Mouse (Mus musculus): ENCODE results near the gene Ggnbp2.
"Not testable (repeated sequence)": the region's sequence is repeated elsewhere in the genome, so short reads cannot be mapped to it uniquely, and the experiment has no call there.

Ggnbp2 gene

DNA sequence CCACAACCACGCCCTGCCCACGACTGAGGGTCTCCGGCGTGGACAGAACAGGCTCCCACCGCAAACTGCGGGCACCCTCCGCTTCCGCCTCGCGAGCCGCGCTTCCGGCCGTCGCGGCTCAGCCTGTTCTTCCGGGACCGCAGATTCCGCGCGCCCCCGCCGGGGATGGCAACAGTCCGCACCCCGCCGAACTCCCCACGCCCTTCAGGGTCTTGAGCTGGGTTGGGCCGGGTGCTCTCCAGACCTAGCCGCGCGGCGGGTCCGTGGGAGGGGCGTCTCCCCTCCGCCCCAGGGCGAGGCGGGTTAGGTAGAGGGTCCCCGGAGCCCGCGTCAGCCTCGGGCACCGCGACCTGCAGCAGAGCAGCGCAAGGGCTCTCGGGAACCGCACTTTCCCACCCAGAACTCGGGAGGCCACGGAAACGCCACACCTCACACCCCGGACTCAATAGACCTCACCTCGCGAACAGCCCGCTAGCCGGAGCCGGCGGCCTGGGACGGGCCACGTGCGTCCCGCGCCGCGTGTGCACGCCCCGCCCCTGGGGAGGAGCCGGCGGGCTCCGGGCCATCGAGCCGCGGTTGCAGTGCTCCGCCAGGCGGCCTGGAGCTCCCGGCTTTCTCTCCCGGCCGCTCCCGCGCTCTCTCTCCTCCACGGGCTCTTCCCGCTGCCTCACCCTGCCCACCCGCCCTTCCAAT lies 9.3 kb upstream of the Ggnbp2 start, which contains the start of the genes Myo19 and Pigw:
Myo19 (plus strand) TSS at position 377 of the 693 bp plus-strand sequence.
Pigw (minus strand) TSS at position 514 of the 693 bp plus-strand sequence.
- peak; percentile 92 for DNase-seq (ENCODE audit: low read depth, low spot score)

DNA sequence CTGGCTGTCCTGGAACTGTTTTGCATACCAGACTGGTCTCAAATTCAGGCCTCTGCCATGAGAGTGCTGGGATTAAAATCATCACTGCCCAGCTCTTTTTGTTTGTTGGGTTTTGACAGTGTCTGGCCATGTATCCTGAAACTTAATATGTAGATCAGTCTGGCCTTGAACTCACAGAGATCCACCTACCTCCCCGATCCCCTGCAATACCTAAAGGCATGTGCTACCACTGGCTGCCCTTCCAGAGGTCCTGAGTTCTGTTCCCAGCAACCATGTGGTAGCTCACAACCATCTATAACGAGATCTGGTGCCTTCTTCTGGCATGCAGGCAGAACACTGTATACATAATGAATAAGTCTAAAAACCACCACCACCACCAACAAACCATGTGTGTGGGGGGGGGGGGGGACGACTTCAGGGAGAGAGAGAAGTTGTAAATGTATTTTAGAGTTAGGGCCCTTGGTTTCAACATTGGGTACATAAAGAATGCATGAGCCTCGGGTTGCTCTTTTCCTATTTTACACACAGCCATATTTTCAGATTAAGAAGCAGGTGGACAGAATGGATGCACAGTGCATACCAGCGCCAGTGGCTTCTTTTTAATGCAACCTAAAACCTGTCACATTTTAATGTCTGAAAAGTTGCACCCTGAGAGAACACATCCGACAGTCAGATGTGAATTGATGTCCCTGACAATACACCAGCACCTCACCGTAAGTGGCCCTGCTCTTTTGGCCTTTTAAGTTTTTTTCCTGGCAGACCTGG lies 8.6 kb upstream of the Ggnbp2 start:
- no peak for DNase-seq (ENCODE audit: low read depth, low spot score)

GRCm38 (mm10) chr11:84876020-84876419 lies 5.4 kb upstream of the Ggnbp2 start:
- not testable (repeated sequence) for DNase-seq (ENCODE audit: low read depth, low spot score)

DNA sequence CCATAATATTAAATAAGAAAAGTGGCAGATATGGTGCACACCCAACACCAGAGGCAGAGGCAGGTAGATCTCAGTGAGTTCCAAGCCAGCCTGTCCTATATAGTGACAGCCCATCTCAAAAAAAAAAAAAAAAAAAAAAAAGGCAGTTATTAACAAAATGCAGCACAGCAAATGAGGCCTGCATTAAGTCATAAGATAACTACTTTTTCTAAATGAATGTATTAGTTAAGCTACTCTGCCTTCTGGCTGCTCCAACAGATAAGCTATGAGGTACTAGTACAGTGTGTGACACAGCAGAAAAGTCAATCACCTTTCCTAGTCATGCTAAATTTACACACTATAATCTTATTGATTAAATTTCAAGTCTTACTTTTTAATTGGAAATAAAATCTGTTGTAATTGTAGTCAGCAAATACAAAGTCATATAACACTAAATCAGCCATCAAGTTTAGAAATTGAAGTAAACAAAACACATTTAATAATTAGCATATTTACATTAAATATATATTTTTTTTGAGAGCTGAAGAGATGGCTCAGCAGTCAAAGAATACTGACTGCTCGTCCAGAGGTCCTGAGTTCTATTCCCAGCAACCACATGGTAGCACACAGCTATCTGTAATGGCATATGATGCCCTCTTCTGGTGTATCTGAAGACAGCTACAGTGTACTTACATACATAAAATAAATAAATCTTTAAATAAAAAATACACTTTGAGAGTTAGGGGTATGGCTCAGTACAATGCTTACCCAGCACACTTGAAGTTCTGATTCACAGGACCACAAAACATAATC lies 2.6 kb upstream of the Ggnbp2 start:
- DNase-seq (ENCODE audit: low read depth, low spot score): no peak

GRCm38 (mm10) chr11:84871548-84872069 lies 992 bp upstream of the Ggnbp2 start:
- DNase-seq (ENCODE audit: low read depth, low spot score): no peak

- DNase-seq (ENCODE audit: low read depth, low spot score): peak; percentile 56
Measured at GRCm38 (mm10) chr11:84871046-84871445, 429 bp upstream of the Ggnbp2 start.

DNA sequence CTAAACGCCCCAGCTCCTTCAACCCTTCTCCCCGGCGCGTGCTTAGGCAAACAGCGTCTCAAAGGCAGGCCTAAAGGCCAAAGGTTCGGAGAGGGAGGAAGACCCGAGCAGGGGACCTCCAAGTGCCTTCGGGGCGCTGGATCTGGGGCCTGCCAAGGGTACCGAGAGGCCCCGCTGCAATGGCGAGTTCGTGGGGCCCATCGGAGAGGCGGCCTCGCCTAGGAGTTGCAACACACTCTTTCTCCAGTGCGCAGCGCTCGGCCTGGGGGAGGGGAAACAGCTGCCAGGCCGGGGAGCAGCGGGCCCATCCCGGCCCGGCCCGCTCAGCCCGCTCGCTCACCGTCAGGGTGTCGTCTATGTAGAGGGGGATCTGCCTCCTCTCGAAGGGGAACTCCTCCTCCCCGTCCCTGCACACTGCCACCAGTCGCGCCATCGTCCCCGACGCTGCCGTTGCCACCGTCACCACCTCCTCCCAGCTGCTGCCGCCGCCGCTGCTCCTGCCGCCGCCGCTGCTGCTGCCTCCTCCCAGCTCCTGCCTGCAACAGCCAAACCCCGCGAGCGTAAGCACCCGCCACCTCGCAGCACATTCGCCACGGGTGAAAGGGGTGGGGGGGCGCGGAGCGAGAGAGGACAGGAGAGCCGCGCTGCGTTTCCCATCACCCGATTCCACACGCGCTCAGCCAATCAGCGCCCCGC lies 932 bp downstream of the Ggnbp2 start:
- peak; percentile 99 for DNase-seq (ENCODE audit: low read depth, low spot score)

- no peak for DNase-seq (ENCODE audit: low read depth, low spot score)
Measured at GRCm38 (mm10) chr11:84868786-84869259, 1.8 kb downstream of the Ggnbp2 start.

DNA sequence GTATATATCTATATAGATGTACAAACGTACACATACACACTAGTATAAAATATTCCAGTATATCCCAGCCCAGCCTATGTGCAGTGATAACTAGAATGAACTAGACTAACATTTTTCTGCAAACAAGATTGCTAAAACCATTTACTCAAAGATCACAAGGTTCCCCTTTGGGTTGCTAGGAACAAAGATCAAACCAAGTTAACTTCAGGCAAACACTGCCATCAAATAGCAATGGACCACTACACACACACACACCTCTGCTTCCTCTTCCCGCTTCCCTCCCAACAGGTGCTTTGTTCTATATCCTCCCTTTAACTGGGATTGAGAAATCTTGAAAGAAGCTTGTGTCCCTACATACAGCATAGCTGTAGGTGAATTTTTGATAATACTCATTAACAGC lies 3.0 kb downstream of the Ggnbp2 start:
- DNase-seq (ENCODE audit: low read depth, low spot score): no peak

DNA sequence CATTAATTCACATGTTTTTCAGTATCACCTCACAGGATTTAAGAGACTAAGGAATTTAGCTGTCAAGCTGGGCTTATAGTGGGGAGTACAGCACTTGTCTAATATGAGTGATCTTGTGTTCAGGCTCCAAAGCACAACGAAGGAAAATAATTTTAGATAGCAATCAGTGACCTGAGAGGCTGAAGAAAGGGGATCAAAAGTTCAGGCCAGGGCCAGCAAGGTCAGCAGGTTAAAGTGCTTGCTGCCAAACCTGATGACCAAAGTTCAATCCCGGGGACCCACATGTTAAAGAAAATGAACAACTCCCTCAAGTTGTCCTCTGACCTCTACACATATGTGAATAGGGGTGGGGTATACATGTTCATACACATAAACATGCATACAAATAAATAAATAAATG lies 5.3 kb downstream of the Ggnbp2 start:
- no peak for DNase-seq (ENCODE audit: low read depth, low spot score)

DNA sequence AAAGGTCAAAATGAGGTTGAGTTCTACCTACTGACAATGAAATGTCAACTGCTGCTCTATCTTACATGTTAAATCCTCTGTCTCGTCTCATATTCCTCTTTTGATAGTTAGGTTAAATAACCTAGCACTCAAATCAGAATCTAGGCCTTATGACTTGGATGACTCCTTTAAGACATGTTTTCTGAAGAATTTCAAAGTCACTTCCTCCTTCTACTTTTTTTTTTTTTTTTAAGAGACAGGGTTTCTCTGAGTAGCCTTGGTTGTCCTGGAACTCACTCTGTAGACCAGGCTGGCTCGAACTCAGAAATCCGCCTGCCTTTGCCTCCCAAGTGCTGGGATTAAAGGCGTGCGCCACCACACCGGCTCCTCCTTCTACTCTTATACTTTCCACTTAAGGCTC lies 15.3 kb downstream of the Ggnbp2 start:
- no peak for DNase-seq (ENCODE audit: low read depth, low spot score)

GRCm38 (mm10) chr11:84847475-84848090 lies 23.0 kb downstream of the Ggnbp2 start:
- peak; percentile 77 for DNase-seq (ENCODE audit: low read depth, low spot score)

DNA sequence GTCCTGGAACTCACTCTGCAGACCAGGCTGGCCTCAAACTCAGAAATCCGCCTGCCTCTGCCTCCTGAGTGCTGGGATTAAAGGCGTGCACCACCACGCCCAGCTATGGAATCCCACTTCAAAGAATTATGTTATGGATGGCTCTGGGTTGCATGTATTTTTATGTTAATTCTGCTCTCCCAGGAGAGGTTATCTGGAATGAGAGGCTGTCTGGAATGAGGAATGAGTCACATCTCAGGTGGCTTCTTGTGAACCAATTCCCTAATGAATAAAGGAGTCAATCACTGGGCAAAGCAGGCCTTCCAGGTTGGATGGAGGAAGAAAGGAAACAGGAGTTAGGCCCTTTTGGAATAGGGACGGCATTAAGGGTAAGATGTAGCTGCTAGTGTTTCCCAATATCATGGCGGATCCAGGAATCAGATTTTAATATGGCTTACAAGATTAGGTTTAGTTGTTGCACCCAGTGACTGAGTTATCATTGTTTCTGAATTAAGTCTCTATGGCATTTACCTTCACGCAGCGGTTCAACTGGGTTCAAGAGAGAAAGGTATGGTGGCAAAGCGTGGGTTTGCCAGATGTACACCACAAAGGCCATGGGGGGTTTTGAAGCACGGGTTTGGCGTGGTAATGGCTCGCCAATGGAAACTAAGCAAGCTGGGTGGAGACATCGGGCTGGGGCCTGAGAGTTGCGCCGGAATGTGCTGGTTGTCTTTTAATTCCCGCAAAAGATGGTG lies 23.7 kb downstream of the Ggnbp2 start:
- peak; percentile 90 for DNase-seq (ENCODE audit: low read depth, low spot score)

GRCm38 (mm10) chr11:84839330-84839729 lies 31.3 kb downstream of the Ggnbp2 start:
- no peak for DNase-seq (ENCODE audit: low read depth, low spot score)

- not testable (repeated sequence) for DNase-seq (ENCODE audit: low read depth, low spot score)
Measured at GRCm38 (mm10) chr11:84829495-84829894, 41.1 kb downstream of the Ggnbp2 start.

GRCm38 (mm10) chr11:84828516-84829399 lies 41.9 kb downstream of the Ggnbp2 start, which contains the start of gene Dhrs11:
Gene Dhrs11, minus strand, starts transcription at chr11:84828994.
- peak; percentile 91 for DNase-seq (ENCODE audit: low read depth, low spot score)

DNA sequence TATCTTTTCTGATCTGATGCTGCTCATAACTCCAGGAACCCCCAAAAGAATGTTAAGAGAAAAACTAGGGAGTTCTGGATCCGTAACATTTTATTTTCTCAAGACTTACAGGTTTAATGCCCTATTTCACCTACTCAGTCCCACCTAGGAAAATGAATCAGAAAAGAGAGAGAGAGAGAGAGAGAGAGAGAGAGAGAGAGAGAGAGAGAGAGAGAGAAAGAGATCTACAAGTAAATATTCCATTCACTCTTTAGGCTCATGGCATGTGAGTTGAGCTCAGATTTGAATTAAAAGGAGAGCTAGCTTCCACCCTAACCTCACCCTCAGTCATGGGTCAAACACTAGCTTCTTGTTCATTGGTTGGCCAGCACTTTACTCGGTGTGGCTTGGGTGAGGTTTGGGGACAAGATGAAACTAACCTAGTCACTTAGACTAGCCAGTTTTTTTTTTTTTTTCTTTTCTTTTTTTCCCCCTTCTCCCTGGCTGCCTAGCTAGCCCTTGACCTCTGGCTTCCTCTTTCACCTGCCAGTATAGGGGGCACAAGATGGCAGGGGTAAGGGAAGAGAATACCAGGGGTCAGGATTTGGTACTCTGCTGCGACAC lies 42.6 kb downstream of the Ggnbp2 start:
- no peak for DNase-seq (ENCODE audit: low read depth, low spot score)

DNA sequence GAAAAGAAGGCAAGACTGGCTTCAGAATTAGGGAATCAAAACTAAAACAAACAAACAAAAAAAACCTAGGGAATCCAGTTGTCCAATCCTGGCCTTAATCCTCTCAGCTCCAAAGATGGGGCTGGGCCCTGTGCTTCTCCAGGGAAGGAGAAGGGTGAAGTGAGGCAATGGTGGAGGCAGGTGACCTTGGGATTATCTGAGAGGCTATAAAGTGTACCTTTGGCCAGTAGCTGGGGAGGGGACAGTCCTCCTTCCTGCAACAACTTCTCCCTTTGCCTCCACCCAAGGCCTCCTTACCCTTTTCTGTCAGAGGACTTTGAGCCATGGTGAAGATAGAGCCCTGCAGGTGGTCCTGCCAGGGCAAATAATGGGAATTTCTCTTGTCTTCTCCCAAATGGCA lies 43.1 kb downstream of the Ggnbp2 start:
- DNase-seq (ENCODE audit: low read depth, low spot score): no peak

Data from ZHBTc4 (cell line).